Mouse (Mus musculus): ENCODE data around the gene Ercc6. TPM values are rescaled to one million over a fixed set of nuclear protein-coding genes. Genes with fewer than 3 reads are reported as not detected.
A peak's percentile ranks its signal among the peaks of the same experiment; 100 is the strongest.

The Ercc6 gene
- polyA plus RNA-seq (2012; rRNA removed): 12.2 and 12.8 TPM in 2 replicates
- polyA plus RNA-seq (2014; fragmentation: Nextera tagmentation; extraction: Ambion mirVana): 15.0 and 19.3 TPM in 2 replicates

- peak within 1 kb of the TSS; percentile 82 for H3K4me2 ChIP-seq (replicated peaks; ENCODE audit: low read depth, low read length, severe bottlenecking)
- DNase-seq (ENCODE audit: low spot score): peak; percentile 98
- peak within 1 kb of the TSS; percentile 70 for H3K9ac ChIP-seq (ENCODE audit: low read depth, low read length, severe bottlenecking)
- H3K4me3 ChIP-seq (replicated peaks; ENCODE audit: low read length): peak within 1 kb of the TSS; percentile 77
- ATAC-seq (ENCODE audit: low FRiP score, low read depth): peak; percentile 96
- H3K4me1 ChIP-seq (ENCODE audit: control insufficient read depth, insufficient read depth, low read length): peaks cover 8% of the 10 kb centered on the region
- H3K9me3 ChIP-seq (ENCODE audit: control insufficient read depth, low read length): no peaks in the 10 kb centered on the region
- peak; percentile 91; the same call in 1 of the 2 replicates for TF ChIP-seq POLR2A (IDR thresholded peaks at IDR 0.05; ENCODE audit: borderline replicate concordance, extremely low read depth, insufficient read depth, insufficient read length)
- under 1% methylated on average over 50 of the region's 62 CpGs for WGBS
- H3K27me3 ChIP-seq (ENCODE audit: control insufficient read depth, insufficient read depth, low read length): no peaks in the 10 kb centered on the region
- H3K36me3 ChIP-seq (ENCODE audit: control insufficient read depth, insufficient read depth, low read length): peaks cover 24% of the 10 kb centered on the region
- H3K27ac ChIP-seq (replicated peaks; ENCODE audit: low read depth, low read length): peak within 1 kb of the TSS; percentile 73
Observed at GRCm38 (mm10) chr14:32513336-32514032, at the start of gene Ercc6. Gene Ercc6 (plus strand): TSS chr14:32513521.

DNA sequence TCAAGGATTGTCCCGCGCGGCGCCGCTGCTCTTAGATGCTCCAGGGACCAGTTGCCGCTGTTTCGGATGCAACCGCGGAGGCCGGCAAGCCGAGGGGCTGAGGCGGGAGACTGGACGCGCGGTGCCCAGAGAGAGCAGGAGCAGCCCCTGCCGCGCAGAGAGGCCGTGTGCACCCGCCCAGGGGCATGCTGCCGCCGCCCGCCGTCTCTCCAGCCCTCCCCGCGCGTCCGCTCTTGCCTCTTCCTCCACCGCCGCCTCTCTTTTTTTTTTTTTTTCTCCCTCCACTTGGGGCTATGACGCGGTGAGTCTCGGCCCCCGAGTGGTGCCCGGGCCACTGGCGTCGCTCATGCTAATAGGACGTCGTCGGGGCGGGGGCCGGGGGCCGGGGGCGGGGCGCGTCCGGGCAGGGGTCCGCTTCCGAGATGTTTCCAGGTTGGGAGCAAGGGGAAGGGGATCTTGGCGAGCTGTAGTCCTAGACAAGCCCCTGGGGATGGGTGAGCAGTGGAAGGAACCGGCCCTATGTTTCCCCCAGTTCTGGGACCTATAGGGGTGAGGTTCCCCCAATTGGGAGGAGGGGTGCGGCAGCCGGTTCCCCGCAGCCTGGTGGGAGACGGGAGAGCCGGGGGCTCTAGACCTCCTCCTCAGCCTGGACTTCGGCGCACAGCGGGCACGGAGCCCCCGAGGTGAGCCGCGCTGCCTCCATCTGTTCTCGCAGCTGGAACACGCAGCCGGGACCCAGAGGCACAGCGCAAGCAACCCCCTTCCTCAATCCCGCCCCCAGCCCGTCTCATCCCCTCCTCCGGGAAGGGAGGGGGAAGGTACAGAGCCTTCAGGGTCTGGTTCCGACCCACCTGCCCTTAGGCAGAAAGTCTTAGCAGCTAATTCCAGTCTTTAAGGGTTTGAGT is 48.5 kb upstream of the Ercc6 start, which contains the start of gene Slc18a3:
Slc18a3 (minus strand) TSS at position 250 of the 905 bp plus-strand sequence.
- Histone ChIP-seq H3K4me3 (replicated peaks; ENCODE audit: low read length) (peak within 1 kb of the TSS; percentile 37), H3K36me3 (ENCODE audit: control insufficient read depth, insufficient read depth, low read length) (no peaks in the 10 kb centered on the region), H3K27me3 (ENCODE audit: control insufficient read depth, insufficient read depth, low read length) (peaks cover 73% of the 10 kb centered on the region), H3K4me2 (replicated peaks; ENCODE audit: low read depth, low read length, severe bottlenecking) (peak within 1 kb of the TSS; percentile 60), H3K27ac (replicated peaks; ENCODE audit: low read depth, low read length) (no peak within 1 kb of the TSS), H3K9ac (ENCODE audit: low read depth, low read length, severe bottlenecking) (no peak within 1 kb of the TSS), H3K4me1 (ENCODE audit: control insufficient read depth, insufficient read depth, low read length) (0 out of 2 replicates have a peak, but pooled peaks cover 5% of the 10 kb centered on the region), H3K9me3 (ENCODE audit: control insufficient read depth, low read length) (no peaks in the 10 kb centered on the region)
- 2% methylated on average over 43 of the region's 70 CpGs for WGBS
- no peak for TF ChIP-seq POLR2A (IDR thresholded peaks at IDR 0.05; ENCODE audit: borderline replicate concordance, extremely low read depth, insufficient read depth, insufficient read length)
- DNase-seq (ENCODE audit: low spot score) (no peak), ATAC-seq (ENCODE audit: low FRiP score, low read depth) (no peak)

DNA sequence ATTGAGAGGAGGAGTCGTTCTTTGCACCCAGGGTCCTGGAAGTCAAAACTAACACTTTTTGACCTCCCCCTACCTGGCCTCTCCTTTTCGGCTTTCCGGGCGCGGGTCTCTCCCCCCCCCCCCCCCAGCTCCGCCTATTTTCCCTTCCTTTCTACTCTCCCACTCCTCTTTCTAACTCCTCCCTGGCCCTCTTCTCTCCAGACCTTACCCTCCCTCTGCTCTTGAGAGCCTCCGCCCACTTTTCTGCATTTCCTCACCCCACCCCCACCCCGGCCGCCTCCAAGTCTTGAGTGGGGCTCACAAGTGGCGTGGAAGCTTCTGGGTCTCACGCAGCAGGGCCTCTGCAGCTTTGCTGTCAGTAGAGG is 47.8 kb upstream of the Ercc6 start:
- DNase-seq (ENCODE audit: low spot score): no peak
- H3K4me3 ChIP-seq (replicated peaks; ENCODE audit: low read length): peak overlapping the region; percentile 37

GRCm38 (mm10) chr14:32465889-32466288 is 47.4 kb upstream of the Ercc6 start, which contains the start of gene Chat:
Gene Chat (minus strand): TSS chr14:32465989.
- Histone ChIP-seq H3K4me1 (ENCODE audit: control insufficient read depth, insufficient read depth, low read length) (0 out of 2 replicates have a peak, but pooled peaks cover 5% of the 10 kb centered on the region), H3K27me3 (ENCODE audit: control insufficient read depth, insufficient read depth, low read length) (peaks cover 63% of the 10 kb centered on the region), H3K4me3 (replicated peaks; ENCODE audit: low read length) (peak within 1 kb of the TSS; percentile 37), H3K9me3 (ENCODE audit: control insufficient read depth, low read length) (no peaks in the 10 kb centered on the region), H3K9ac (ENCODE audit: low read depth, low read length, severe bottlenecking) (no peak within 1 kb of the TSS), H3K36me3 (ENCODE audit: control insufficient read depth, insufficient read depth, low read length) (no peaks in the 10 kb centered on the region), H3K4me2 (replicated peaks; ENCODE audit: low read depth, low read length, severe bottlenecking) (peak within 1 kb of the TSS; percentile 60), H3K27ac (replicated peaks; ENCODE audit: low read depth, low read length) (no peak within 1 kb of the TSS)
- no peak for ATAC-seq (ENCODE audit: low FRiP score, low read depth)
- no peak for DNase-seq (ENCODE audit: low spot score)
- 16% methylated on average over 13 of the region's 13 CpGs for WGBS
- TF ChIP-seq POLR2A (IDR thresholded peaks at IDR 0.05; ENCODE audit: borderline replicate concordance, extremely low read depth, insufficient read depth, insufficient read length): no peak

More for the DNA sequence above, 47.8 kb upstream of the Ercc6 start:
- Histone ChIP-seq H3K4me2 (replicated peaks; ENCODE audit: low read depth, low read length, severe bottlenecking) (peak overlapping the region; percentile 60), H3K9me3 (ENCODE audit: control insufficient read depth, low read length) (no peaks in the 10 kb centered on the region), H3K9ac (ENCODE audit: low read depth, low read length, severe bottlenecking) (no peak overlapping the region), H3K27me3 (ENCODE audit: control insufficient read depth, insufficient read depth, low read length) (peaks cover 67% of the 10 kb centered on the region), H3K4me1 (ENCODE audit: control insufficient read depth, insufficient read depth, low read length) (0 out of 2 replicates have a peak, but pooled peaks cover 5% of the 10 kb centered on the region), H3K36me3 (ENCODE audit: control insufficient read depth, insufficient read depth, low read length) (no peaks in the 10 kb centered on the region), H3K27ac (replicated peaks; ENCODE audit: low read depth, low read length) (no peak overlapping the region)
- TF ChIP-seq POLR2A (IDR thresholded peaks at IDR 0.05; ENCODE audit: borderline replicate concordance, extremely low read depth, insufficient read depth, insufficient read length): no peak
- WGBS: 0% methylated on average over 8 of the region's 11 CpGs
- no peak for ATAC-seq (ENCODE audit: low FRiP score, low read depth)

GRCm38 (mm10) chr14:32467606-32468005 is 45.7 kb upstream of the Ercc6 start:
- no peak for TF ChIP-seq POLR2A (IDR thresholded peaks at IDR 0.05; ENCODE audit: borderline replicate concordance, extremely low read depth, insufficient read depth, insufficient read length)
- no peak for ATAC-seq (ENCODE audit: low FRiP score, low read depth)
- H3K9me3 ChIP-seq (ENCODE audit: control insufficient read depth, low read length): no peaks in the 10 kb centered on the region
- no peak overlapping the region for H3K4me3 ChIP-seq (replicated peaks; ENCODE audit: low read length)
- H3K27ac ChIP-seq (replicated peaks; ENCODE audit: low read depth, low read length): no peak overlapping the region
- H3K4me2 ChIP-seq (replicated peaks; ENCODE audit: low read depth, low read length, severe bottlenecking): no peak overlapping the region
- H3K4me1 ChIP-seq (ENCODE audit: control insufficient read depth, insufficient read depth, low read length): 0 out of 2 replicates have a peak, but pooled peaks cover 5% of the 10 kb centered on the region
- DNase-seq (ENCODE audit: low spot score): peak; percentile 71
- H3K27me3 ChIP-seq (ENCODE audit: control insufficient read depth, insufficient read depth, low read length): peaks cover 46% of the 10 kb centered on the region
- no peak overlapping the region for H3K9ac ChIP-seq (ENCODE audit: low read depth, low read length, severe bottlenecking)
- 4% methylated on average over 5 of the region's 5 CpGs for WGBS
- H3K36me3 ChIP-seq (ENCODE audit: control insufficient read depth, insufficient read depth, low read length): no peaks in the 10 kb centered on the region
